Mouse (Mus musculus) megakaryocyte, embryonic 14.5 days (primary cell): ENCODE results near the gene Camkmt.

Experiments used
- FLI1 ChIP-seq: IDR thresholded peaks from 2 replicates; pipeline ENCODE4 v1.6.1; 2012; ENCODE audit warnings: low read length, inconsistent platforms, mixed read lengths
- GATA1 ChIP-seq: IDR thresholded peaks from 3 replicates; pipeline ENCODE4 v1.6.1; 2012; ENCODE audit warnings: mixed read lengths, low read length, inconsistent platforms, borderline replicate concordance

GRCm38 (mm10) chr17:85189227-85190127 is 99.1 kb downstream of the Camkmt start:
- no peak for TF ChIP-seq FLI1
- TF ChIP-seq GATA1 = no peak
